Mouse (Mus musculus) kidney, embryonic 15.5 days (tissue): ENCODE results near the gene Snx9. TPM values are rescaled to one million over a fixed set of nuclear protein-coding genes. Genes with fewer than 3 reads are reported as not detected.

Experiments
- ATAC-seq: fragments of 200-750 bp; cut with Nextera tagmentation; replicated peaks from 2 replicates; pipeline ENCODE4 v1.8.0; 2017; ENCODE audit warnings: moderate TSS enrichment; ENCODE audit not compliant: low FRiP score
- H3K27ac ChIP-seq: fragments of 300-500 bp; sonication (generic); 2 replicates; pipeline ENCODE4 v1.5.1; 2015; ENCODE audit warnings: mild to moderate bottlenecking, inconsistent platforms
- H3K27me3 ChIP-seq: fragments of 300-500 bp; sonication (generic); 2 replicates; pipeline ENCODE4 v1.6.1; 2015; ENCODE audit warnings: inconsistent platforms
- H3K36me3 ChIP-seq: fragments of 300-500 bp; sonication (generic); 2 replicates; pipeline ENCODE4 v1.6.1; 2015; ENCODE audit warnings: inconsistent platforms
- H3K4me1 ChIP-seq: fragments of 300-500 bp; sonication (generic); 2 replicates; pipeline ENCODE4 v1.6.1; 2015; ENCODE audit warnings: inconsistent platforms
- H3K4me2 ChIP-seq: fragments of 300-500 bp; sonication (generic); 2 replicates; pipeline ENCODE4 v1.6.1; 2015; ENCODE audit warnings: moderate library complexity, mild to moderate bottlenecking, inconsistent platforms
- H3K4me3 ChIP-seq: fragments of 300-500 bp; sonication (generic); replicated peaks from 2 replicates; pipeline ENCODE4 v1.5.1; 2015; ENCODE audit warnings: mild to moderate bottlenecking, inconsistent platforms
- H3K9ac ChIP-seq: fragments of 300-500 bp; sonication (generic); 2 replicates; pipeline ENCODE4 v1.6.1; 2015; ENCODE audit warnings: mild to moderate bottlenecking, inconsistent platforms
- H3K9me3 ChIP-seq: fragments of 300-500 bp; sonication (generic); replicated peaks from 2 replicates; pipeline ENCODE4 v1.6.1; 2016; ENCODE audit warnings: inconsistent platforms
- WGBS: fragments of 180-500 bp; shearing (Covaris S2); methylation state at CpG from one replicate; pipeline ENCODE4 v1.1.7; 2015; ENCODE audit warnings: mixed read lengths; 5-methylcytosine and 5-hydroxymethylcytosine counted together
- polyA plus RNA-seq: library from polyadenylated mRNA; unstranded; fragments of >200 nt; fragmentation: Nextera tagmentation; extraction: Ambion mirVana; gene quantifications from 2 replicates; pipeline ENCODE4 v1.2.1, GENCODE M21; 2015

Snx9 gene
- polyA plus RNA-seq, 1 experiment from 2014 or later = 36.4 TPM

GRCm38 (mm10) chr17:5834166-5834565, 7.0 kb upstream of the Snx9 start:
- H3K4me2 ChIP-seq = no peak overlapping the region
- 0 out of 2 replicates have a peak, but pooled peaks cover 7% of the 10 kb centered on the region for H3K4me1 ChIP-seq
- no peak overlapping the region for H3K4me3 ChIP-seq
- H3K36me3 ChIP-seq = no peaks in the 10 kb centered on the region
- 69% methylated on average over 3 of the region's 3 CpGs for WGBS
- H3K9me3 ChIP-seq = no peaks in the 10 kb centered on the region
- no peak overlapping the region for H3K9ac ChIP-seq
- H3K27ac ChIP-seq = no peak overlapping the region
- no peaks in the 10 kb centered on the region for H3K27me3 ChIP-seq
- no peak for ATAC-seq

GRCm38 (mm10) chr17:5834798-5835328, 6.3 kb upstream of the Snx9 start:
- no peaks in the 10 kb centered on the region for H3K36me3 ChIP-seq
- ATAC-seq = peak; percentile 62
- no peaks in the 10 kb centered on the region for H3K9me3 ChIP-seq
- no peaks in the 10 kb centered on the region for H3K27me3 ChIP-seq
- WGBS = 24% methylated on average over 3 of the region's 3 CpGs
- H3K9ac ChIP-seq = no peak overlapping the region
- peaks cover 11% of the 10 kb centered on the region; the same call in 1 of the 2 replicates for H3K4me1 ChIP-seq
- H3K4me3 ChIP-seq = no peak overlapping the region
- H3K4me2 ChIP-seq = no peak overlapping the region
- 0 out of 2 replicates have a peak overlapping the region, but pooled peaks have one; percentile 10 for H3K27ac ChIP-seq

GRCm38 (mm10) chr17:5839549-5840240, 1.4 kb upstream of the Snx9 start:
- Histone ChIP-seq H3K4me1 (peaks cover 33% of the 10 kb centered on the region), H3K4me3 (no peak overlapping the region), H3K4me2 (no peak overlapping the region), H3K9ac (no peak overlapping the region), H3K27me3 (no peaks in the 10 kb centered on the region), H3K27ac (peak overlapping the region; percentile 99), H3K36me3 (no peaks in the 10 kb centered on the region), H3K9me3 (no peaks in the 10 kb centered on the region)
- 71% methylated on average over 5 of the region's 5 CpGs for WGBS
- no peak for ATAC-seq

- peak overlapping the region; percentile 89 for H3K4me3 ChIP-seq
- peak overlapping the region; percentile 96 for H3K9ac ChIP-seq
- ATAC-seq = peak; percentile 41
- no peaks in the 10 kb centered on the region for H3K9me3 ChIP-seq
- no peaks in the 10 kb centered on the region for H3K27me3 ChIP-seq
- 6% methylated on average over 32 of the region's 32 CpGs for WGBS
- peak overlapping the region; percentile 99 for H3K27ac ChIP-seq
- no peaks in the 10 kb centered on the region for H3K36me3 ChIP-seq
- peak overlapping the region; percentile 83 for H3K4me2 ChIP-seq
- H3K4me1 ChIP-seq = peaks cover 31% of the 10 kb centered on the region
Observed at GRCm38 (mm10) chr17:5840550-5841127, 490 bp upstream of the Snx9 start.

GRCm38 (mm10) chr17:5841943-5842273, 779 bp downstream of the Snx9 start:
- H3K27me3 ChIP-seq = no peaks in the 10 kb centered on the region
- H3K4me2 ChIP-seq = peak overlapping the region; percentile 83
- under 1% methylated on average over 7 of the region's 7 CpGs for WGBS
- H3K9me3 ChIP-seq = no peaks in the 10 kb centered on the region
- no peak for ATAC-seq
- peak overlapping the region; percentile 99 for H3K27ac ChIP-seq
- peak overlapping the region; percentile 89 for H3K4me3 ChIP-seq
- peaks cover 40% of the 10 kb centered on the region for H3K4me1 ChIP-seq
- H3K36me3 ChIP-seq = no peaks in the 10 kb centered on the region
- peak overlapping the region; percentile 96 for H3K9ac ChIP-seq

GRCm38 (mm10) chr17:5842988-5843640, 2.0 kb downstream of the Snx9 start:
- H3K9me3 ChIP-seq = no peaks in the 10 kb centered on the region
- H3K27me3 ChIP-seq = no peaks in the 10 kb centered on the region
- peak overlapping the region; percentile 83 for H3K4me2 ChIP-seq
- H3K4me1 ChIP-seq = peaks cover 40% of the 10 kb centered on the region
- 68% methylated on average over 9 of the region's 9 CpGs for WGBS
- H3K36me3 ChIP-seq = no peaks in the 10 kb centered on the region
- H3K4me3 ChIP-seq = peak overlapping the region; percentile 89
- no peak for ATAC-seq
- H3K27ac ChIP-seq = no peak overlapping the region
- no peak overlapping the region for H3K9ac ChIP-seq

- no peak overlapping the region for H3K27ac ChIP-seq
- no peaks in the 10 kb centered on the region for H3K27me3 ChIP-seq
- H3K4me1 ChIP-seq = peaks cover 42% of the 10 kb centered on the region
- no peak for ATAC-seq
- H3K9me3 ChIP-seq = no peaks in the 10 kb centered on the region
- 94% methylated on average over 7 of the region's 7 CpGs for WGBS
- no peak overlapping the region for H3K4me3 ChIP-seq
- H3K4me2 ChIP-seq = no peak overlapping the region
- no peaks in the 10 kb centered on the region for H3K36me3 ChIP-seq
- no peak overlapping the region for H3K9ac ChIP-seq
Observed at GRCm38 (mm10) chr17:5843641-5843990, 2.5 kb downstream of the Snx9 start.

- 77% methylated on average over 4 of the region's 4 CpGs for WGBS
- Histone ChIP-seq H3K4me2 (no peak overlapping the region), H3K27ac (no peak overlapping the region), H3K4me1 (peaks cover 49% of the 10 kb centered on the region), H3K27me3 (no peaks in the 10 kb centered on the region), H3K36me3 (no peaks in the 10 kb centered on the region), H3K9ac (no peak overlapping the region), H3K9me3 (no peaks in the 10 kb centered on the region), H3K4me3 (no peak overlapping the region)
- no peak for ATAC-seq
Observed at GRCm38 (mm10) chr17:5845376-5845775, 4.2 kb downstream of the Snx9 start.

- no peak for ATAC-seq
- no peak overlapping the region for H3K4me2 ChIP-seq
- peaks cover 49% of the 10 kb centered on the region for H3K4me1 ChIP-seq
- H3K9ac ChIP-seq = no peak overlapping the region
- no peaks in the 10 kb centered on the region for H3K9me3 ChIP-seq
- H3K36me3 ChIP-seq = no peaks in the 10 kb centered on the region
- H3K4me3 ChIP-seq = no peak overlapping the region
- no peaks in the 10 kb centered on the region for H3K27me3 ChIP-seq
- no peak overlapping the region for H3K27ac ChIP-seq
- WGBS = 64% methylated on average over 8 of the region's 8 CpGs
Observed at GRCm38 (mm10) chr17:5846101-5846500, 5.0 kb downstream of the Snx9 start.

- Histone ChIP-seq H3K9me3 (no peaks in the 10 kb centered on the region), H3K27me3 (no peaks in the 10 kb centered on the region), H3K27ac (peak overlapping the region; percentile 93), H3K36me3 (peaks cover 1% of the 10 kb centered on the region; the same call in 1 of the 2 replicates), H3K9ac (peak overlapping the region; percentile 27), H3K4me1 (peaks cover 32% of the 10 kb centered on the region), H3K4me3 (peak overlapping the region; percentile 29), H3K4me2 (peak overlapping the region; percentile 57)
- ATAC-seq = no peak
- WGBS = 61% methylated on average over 10 of the region's 10 CpGs
Observed at GRCm38 (mm10) chr17:5848706-5849415, 7.7 kb downstream of the Snx9 start.

GRCm38 (mm10) chr17:5849421-5849910, 8.3 kb downstream of the Snx9 start:
- H3K27me3 ChIP-seq = no peaks in the 10 kb centered on the region
- peak overlapping the region; percentile 29 for H3K4me3 ChIP-seq
- H3K36me3 ChIP-seq = peaks cover 7% of the 10 kb centered on the region
- WGBS = 7% methylated on average over 18 of the region's 18 CpGs
- H3K27ac ChIP-seq = peak overlapping the region; percentile 93
- ATAC-seq = peak; percentile 71
- H3K9me3 ChIP-seq = no peaks in the 10 kb centered on the region
- H3K4me1 ChIP-seq = peaks cover 31% of the 10 kb centered on the region
- H3K4me2 ChIP-seq = peak overlapping the region; percentile 57
- H3K9ac ChIP-seq = peak overlapping the region; percentile 27
